Mouse (Mus musculus): ENCODE measurements around the gene Gh. TPM values are rescaled to one million over a fixed set of nuclear protein-coding genes. Genes with fewer than 3 reads are reported as not detected.

The Gh gene
- 0.95 TPM for total RNA-seq (2023)

GRCm38 (mm10) chr11:106301765-106302164 lies at the start of gene Gh:
Gene Gh, minus strand, starts transcription at chr11:106301865.

GRCm38 (mm10) chr11:106314333-106314812 lies 12.7 kb upstream of the Gh start, which contains the start of gene Cd79b:
Gene Cd79b, minus strand, starts transcription at chr11:106314762.

GRCm38 (mm10) chr11:106276454-106276853 lies 25.2 kb downstream of the Gh start, which contains the start of gene Tcam1:
Gene Tcam1, plus strand, starts transcription at chr11:106276672.

GRCm38 (mm10) chr11:106272644-106273310 lies 28.9 kb downstream of the Gh start, which contains the start of gene Smarcd2:
Gene Smarcd2, minus strand, starts transcription at chr11:106272972.

GRCm38 (mm10) chr11:106255685-106256451 lies 45.8 kb downstream of the Gh start, which contains the start of the genes Ftsj3 and Psmc5:
Gene Ftsj3, minus strand, starts transcription at chr11:106256079.
Gene Psmc5, plus strand, starts transcription at chr11:106256154.

Other genes with a start within 250 kb of the Gh start
- gene Taco1, start 235.8 kb downstream of the Gh start, total RNA-seq (2023) = 8.3 TPM
- 174 TPM for gene Map3k3, start 217.3 kb downstream of the Gh start, total RNA-seq (2023)
- 12.1 TPM for gene Gm10840, start 141.0 kb downstream of the Gh start, total RNA-seq (2023)
- gene Limd2, start 141.0 kb downstream of the Gh start, total RNA-seq (2023) = 840 TPM
- 27.2 TPM for gene Strada, start 99.7 kb downstream of the Gh start, total RNA-seq (2023)
- gene Ccdc47, start 85.5 kb downstream of the Gh start, total RNA-seq (2023) = 38.1 TPM
- 80.4 TPM for gene Ddx42, start 84.9 kb downstream of the Gh start, total RNA-seq (2023)
- 69.6 TPM for gene Ftsj3, start 45.8 kb downstream of the Gh start, total RNA-seq (2023)
- 46.4 TPM for gene Psmc5, start 45.7 kb downstream of the Gh start, total RNA-seq (2023)
- gene Smarcd2, start 28.9 kb downstream of the Gh start, total RNA-seq (2023) = 108 TPM
- gene Tcam1, start 25.2 kb downstream of the Gh start, total RNA-seq (2023) = not detected
- gene Cd79b, start 12.9 kb upstream of the Gh start, total RNA-seq (2023) = 49.8 TPM
- 1.2 TPM for gene Scn4a, start 51.4 kb upstream of the Gh start, total RNA-seq (2023)
- not detected for gene Prr29, start 63.6 kb upstream of the Gh start, total RNA-seq (2023)
- gene Icam2, start 86.2 kb upstream of the Gh start, total RNA-seq (2023) = 68.0 TPM
- gene Ern1, start 186.0 kb upstream of the Gh start, total RNA-seq (2023) = 14.8 TPM

Measured in CD4-positive naive resting alpha-beta T cell, adult 57 days (primary cell).